Mouse (Mus musculus): ENCODE data around the gene Kcna6. TPM values are rescaled to one million over a fixed set of nuclear protein-coding genes. Genes with fewer than 3 reads are reported as not detected.

Kcna6 gene
- total RNA-seq, 2 experiments from 2014 or later = not detected

- no peak for ATAC-seq (replicated peaks; ENCODE audit: poor library complexity)
These were observed 3.5 kb downstream of the Kcna6 start for GRCm38 (mm10) chr6:126736996-126737395.

- ATAC-seq (replicated peaks; ENCODE audit: poor library complexity) = no peak
These were observed 4.7 kb downstream of the Kcna6 start for GRCm38 (mm10) chr6:126735806-126736205.

- no peak for ATAC-seq (replicated peaks; ENCODE audit: poor library complexity)
These were observed 7.8 kb downstream of the Kcna6 start for GRCm38 (mm10) chr6:126732645-126733044.

GRCm38 (mm10) chr6:126728803-126729202 lies 11.7 kb downstream of the Kcna6 start:
- ATAC-seq (replicated peaks; ENCODE audit: poor library complexity) = no peak

GRCm38 (mm10) chr6:126718423-126719087 lies 21.9 kb downstream of the Kcna6 start:
- no peak for ATAC-seq (replicated peaks; ENCODE audit: poor library complexity)

GRCm38 (mm10) chr6:126712531-126712930 lies 27.9 kb downstream of the Kcna6 start:
- no peak for ATAC-seq (replicated peaks; ENCODE audit: poor library complexity)

- no peak for ATAC-seq (replicated peaks; ENCODE audit: poor library complexity)
These were observed 34.5 kb downstream of the Kcna6 start for GRCm38 (mm10) chr6:126705936-126706335.

- ATAC-seq (replicated peaks; ENCODE audit: poor library complexity) = peak; percentile 38
These were observed 36.0 kb downstream of the Kcna6 start for GRCm38 (mm10) chr6:126704430-126704829.

GRCm38 (mm10) chr6:126702116-126702515 lies 38.4 kb downstream of the Kcna6 start:
- peak; percentile 93 for ATAC-seq (replicated peaks; ENCODE audit: poor library complexity)

- ATAC-seq (replicated peaks; ENCODE audit: poor library complexity) = no peak
These were observed 39.3 kb downstream of the Kcna6 start for GRCm38 (mm10) chr6:126701196-126701595.

- ATAC-seq (replicated peaks; ENCODE audit: poor library complexity) = no peak
These were observed 40.5 kb downstream of the Kcna6 start for GRCm38 (mm10) chr6:126699995-126700394.

- ATAC-seq (replicated peaks; ENCODE audit: poor library complexity) = no peak
These were observed 53.4 kb downstream of the Kcna6 start for GRCm38 (mm10) chr6:126687120-126687519.

GRCm38 (mm10) chr6:126685135-126685534 lies 55.3 kb downstream of the Kcna6 start:
- no peak for ATAC-seq (replicated peaks; ENCODE audit: poor library complexity)

- no peak for ATAC-seq (replicated peaks; ENCODE audit: poor library complexity)
These were observed 61.5 kb downstream of the Kcna6 start for GRCm38 (mm10) chr6:126678961-126679360.

- no peak for ATAC-seq (replicated peaks; ENCODE audit: poor library complexity)
These were observed 73.5 kb downstream of the Kcna6 start for GRCm38 (mm10) chr6:126667001-126667400.

- ATAC-seq (replicated peaks; ENCODE audit: poor library complexity) = no peak
These were observed 74.4 kb downstream of the Kcna6 start for GRCm38 (mm10) chr6:126666091-126666490.

GRCm38 (mm10) chr6:126664569-126664968 lies 75.9 kb downstream of the Kcna6 start:
- ATAC-seq (replicated peaks; ENCODE audit: poor library complexity) = no peak

Other genes with a start within 250 kb of the Kcna6 start
- not detected in 2 replicates for gene Kcna5, start 205.3 kb downstream of the Kcna6 start, total RNA-seq (2015)
- gene Kcna5, start 205.3 kb downstream of the Kcna6 start, total RNA-seq (2017) = not detected in 2 replicates
- gene Kcna1, start 94.3 kb downstream of the Kcna6 start, total RNA-seq (2015) = not detected in 2 replicates
- gene Kcna1, start 94.3 kb downstream of the Kcna6 start, total RNA-seq (2017) = not detected in 2 replicates
- gene Ndufa9, start 108.5 kb upstream of the Kcna6 start, total RNA-seq (2015) = 90.6 and 92.1 TPM in 2 replicates
- 154 and 161 TPM in 2 replicates for gene Ndufa9, start 108.5 kb upstream of the Kcna6 start, total RNA-seq (2017)
- not detected in 2 replicates for gene Akap3, start 112.4 kb upstream of the Kcna6 start, total RNA-seq (2015)
- gene Akap3, start 112.4 kb upstream of the Kcna6 start, total RNA-seq (2017) = not detected in 2 replicates
- 0.17 TPM in 1 of 2 replicates, not detected in the other for gene Dyrk4, start 181.2 kb upstream of the Kcna6 start, total RNA-seq (2015)
- 0.88 TPM in 1 of 2 replicates, not detected in the other for gene Dyrk4, start 181.2 kb upstream of the Kcna6 start, total RNA-seq (2017)
- gene Rad51ap1, start 198.9 kb upstream of the Kcna6 start, total RNA-seq (2015) = 37.9 and 44.3 TPM in 2 replicates
- gene Rad51ap1, start 198.9 kb upstream of the Kcna6 start, total RNA-seq (2017) = 137 and 188 TPM in 2 replicates
- 33.7 and 52.4 TPM in 2 replicates for gene D6Wsu163e, start 199.3 kb upstream of the Kcna6 start, total RNA-seq (2015)
- gene D6Wsu163e, start 199.3 kb upstream of the Kcna6 start, total RNA-seq (2017) = 39.0 and 56.7 TPM in 2 replicates

Measured in megakaryocyte progenitor cell, adult 5-6 weeks (primary cell).